Mouse (Mus musculus) layer of hippocampus, postnatal 10 days (tissue): ENCODE measurements around the gene Klra2. TPM values are rescaled to one million over a fixed set of nuclear protein-coding genes. Genes with fewer than 3 reads are reported as not detected.
"Not testable (repeated sequence)": the region's sequence is repeated elsewhere in the genome, so short reads cannot be mapped to it uniquely, and the experiment has no call there.

Source experiments
- DNase-seq, 2 experiments: peaks; one replicate each; pipeline ENCODE4 v3.0.0; 2021; ENCODE audit warnings: low spot score in 2 of 2
- long read RNA-seq: library from polyadenylated mRNA; stranded (forward); transcript quantifications from one replicate; pipeline ENCODE4 v2.0.0, GENCODE M21; 2023
- total RNA-seq, 2 experiments: library from RNA; stranded (reverse); gene quantifications; 2 replicates each; pipeline ENCODE4 v1.2.3; 2021

Gene Klra2
- total RNA-seq = under 1 TPM in 1 of 2 experiments, not detected in 1; 0.45 TPM
- long read RNA-seq = 0 reads

- DNase-seq = no peak
Measured at GRCm38 (mm10) chr6:131247206-131247605, at the start of gene Klra2. TSS of gene Klra2 (minus strand) at chr6:131247362.

GRCm38 (mm10) chr6:131294435-131295112 lies 47.4 kb upstream of the Klra2 start:
- no peak for DNase-seq

DNA sequence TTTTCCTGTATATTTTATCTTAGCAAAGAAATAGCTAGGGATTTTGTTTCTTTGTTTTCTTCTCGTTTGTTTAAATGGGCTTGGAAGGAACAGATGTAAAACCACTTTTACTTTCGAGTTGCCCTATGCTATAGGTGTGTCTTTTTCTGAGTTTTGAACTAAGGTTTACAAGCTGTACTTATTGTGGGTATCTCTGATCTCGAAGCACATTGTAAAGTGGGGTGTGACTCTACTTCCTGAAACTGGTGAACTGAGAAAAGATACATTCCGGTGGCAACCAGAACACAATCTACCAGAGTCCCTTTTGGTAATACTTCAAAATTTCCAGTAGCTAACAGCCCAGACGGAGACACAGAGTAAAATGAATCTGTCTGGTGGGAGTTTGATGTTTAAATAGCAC lies 46.8 kb upstream of the Klra2 start:
- no peak for DNase-seq

- peak; percentile 92 to 93 for DNase-seq
Measured at GRCm38 (mm10) chr6:131292991-131293788, 46.0 kb upstream of the Klra2 start, which contains the start of gene Magohb. TSS of gene Magohb (minus strand) at chr6:131293244.

- peak in 1 of 2 experiments; percentile 4 for DNase-seq
Measured at GRCm38 (mm10) chr6:131292276-131292990, 45.3 kb upstream of the Klra2 start.

- DNase-seq = peak; percentile 27 to 29
Measured at GRCm38 (mm10) chr6:131290430-131290829, 43.3 kb upstream of the Klra2 start.

DNA sequence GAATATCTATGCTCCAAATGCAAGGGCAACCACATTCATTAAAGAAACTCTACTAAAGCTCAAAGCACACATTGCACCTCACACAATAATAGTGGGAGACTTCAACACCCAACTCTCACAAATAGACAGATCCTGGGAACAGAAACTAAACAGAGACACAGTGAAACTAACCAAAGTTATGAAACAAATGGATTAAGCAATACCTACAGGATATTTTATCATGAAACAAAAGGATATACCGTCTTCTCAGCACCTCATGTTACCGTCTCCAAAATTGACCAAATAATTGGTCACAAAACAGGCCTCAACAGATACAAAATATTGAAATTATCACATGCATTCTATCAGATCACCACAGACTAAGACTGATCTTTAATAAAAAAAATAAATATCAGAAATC lies 31.0 kb upstream of the Klra2 start:
- DNase-seq = not testable (repeated sequence)

- DNase-seq = no peak
Measured at GRCm38 (mm10) chr6:131276659-131277058, 29.5 kb upstream of the Klra2 start.

DNA sequence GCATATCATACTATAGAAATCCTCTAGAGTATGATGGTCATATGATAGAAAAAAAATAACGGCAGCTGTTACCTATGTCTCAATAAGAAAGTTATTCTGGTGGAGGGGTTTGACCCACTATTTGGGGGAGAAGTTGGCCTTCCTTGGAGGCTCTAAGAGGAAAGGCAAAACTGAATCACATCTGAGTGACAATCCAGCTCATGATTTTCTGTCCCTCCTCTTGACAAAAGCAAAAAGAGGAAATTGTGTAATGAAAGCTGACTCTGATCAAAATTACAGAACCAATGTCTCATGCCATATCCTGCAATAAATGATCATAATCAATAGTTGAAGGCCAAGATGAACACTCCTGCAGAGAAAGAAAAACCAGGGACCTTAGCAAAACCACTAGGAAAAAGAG lies 25.1 kb upstream of the Klra2 start:
- no peak for DNase-seq

DNA sequence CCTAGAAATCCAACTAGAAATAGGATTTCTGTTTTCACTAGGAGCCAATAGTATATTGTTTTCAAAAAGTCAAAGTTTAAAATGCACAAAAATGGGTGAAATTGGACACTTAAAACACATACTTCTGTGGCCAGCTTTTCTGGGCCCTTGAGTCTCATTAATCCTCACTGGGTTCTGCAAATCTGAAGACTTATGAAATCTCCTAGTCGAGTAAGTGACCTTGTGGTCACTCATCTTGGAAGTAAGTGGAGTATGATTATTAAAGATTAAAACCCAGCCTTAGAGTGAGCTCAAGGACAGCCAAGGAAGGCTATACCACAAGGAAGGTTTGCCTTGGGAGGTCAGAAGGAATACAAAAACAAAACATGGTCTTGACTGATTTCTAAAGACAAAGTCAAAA lies 23.1 kb upstream of the Klra2 start:
- DNase-seq = no peak

GRCm38 (mm10) chr6:131269599-131269998 lies 22.4 kb upstream of the Klra2 start:
- no peak for DNase-seq

DNA sequence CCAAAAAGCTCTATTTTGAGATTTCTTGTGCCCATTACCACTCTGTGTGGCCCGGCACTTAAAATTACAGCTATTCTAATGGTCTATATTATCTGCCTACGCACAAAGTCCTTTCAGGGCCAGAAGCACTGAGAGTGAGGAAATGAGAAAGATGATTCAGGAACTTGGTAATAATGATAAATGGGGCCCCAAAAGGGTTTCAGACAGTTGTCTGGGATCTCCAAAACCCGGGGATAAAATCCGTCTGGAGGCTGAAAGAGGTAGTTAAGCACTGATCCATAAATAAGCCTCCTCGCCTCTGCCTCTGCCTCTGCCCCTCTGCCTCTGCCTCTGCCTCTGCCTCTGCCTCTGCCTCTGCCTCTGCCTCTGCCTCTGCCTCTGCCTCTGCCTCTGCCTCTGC lies 17.0 kb upstream of the Klra2 start:
- DNase-seq = no peak

GRCm38 (mm10) chr6:131262778-131263177 lies 15.6 kb upstream of the Klra2 start:
- no peak for DNase-seq

- DNase-seq = no peak
Measured at GRCm38 (mm10) chr6:131262009-131262408, 14.8 kb upstream of the Klra2 start.

DNA sequence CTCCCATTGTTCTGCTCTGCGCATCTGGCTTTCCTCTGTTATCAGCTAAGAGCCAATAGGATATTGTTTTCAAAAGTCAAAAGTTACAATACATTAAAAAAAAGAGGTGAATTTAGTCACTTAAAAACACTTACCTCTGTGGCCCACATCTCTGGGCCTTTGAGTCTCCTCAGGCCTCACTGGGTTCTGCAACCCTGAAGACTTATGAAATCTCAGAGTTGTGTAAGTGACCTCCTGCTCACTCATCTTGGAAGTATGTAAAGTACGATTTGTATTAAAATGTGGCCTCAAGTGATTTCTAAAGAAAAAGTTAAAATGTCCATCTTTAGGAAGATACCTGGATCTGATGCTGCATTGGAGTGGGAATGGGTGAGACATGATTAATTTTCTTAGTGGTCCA lies 2.1 kb downstream of the Klra2 start:
- no peak for DNase-seq

Other genes starting within 250 kb of the Klra2 start
- 10 to 100 TPM; 13.7 to 16.9 TPM for gene Magohb, start 45.9 kb upstream of the Klra2 start, total RNA-seq
- 1 to 10 TPM; 6.4 to 7.3 TPM for gene Styk1, start 106.2 kb upstream of the Klra2 start, total RNA-seq
- 100 to 1,000 TPM; 101 to 110 TPM for gene Ybx3, start 141.1 kb upstream of the Klra2 start, total RNA-seq
- not detected for gene 5430401F13Rik, start 239.0 kb upstream of the Klra2 start, total RNA-seq
- not detected for gene Gm6619, start 239.0 kb upstream of the Klra2 start, total RNA-seq